Mouse (Mus musculus) megakaryocyte progenitor cell, adult 5-6 weeks (primary cell): ENCODE measurements around the gene Fam160a1. TPM values are rescaled to one million over a fixed set of nuclear protein-coding genes. Genes with fewer than 3 reads are reported as not detected.

Experiments
- ATAC-seq: replicated peaks from 2 replicates; pipeline ENCODE4 v1.8.0; 2016; ENCODE audit warnings: mild to moderate bottlenecking, moderate TSS enrichment, inconsistent platforms; ENCODE audit not compliant: poor library complexity
- total RNA-seq, 2 experiments: library from RNA; stranded (forward) in 1 of 2; stranded (reverse) in 1 of 2; fragments of 157-497, 149-512 nt in 1 of 2; fragments of 200-1000 nt in 1 of 2; gene quantifications; 2 replicates each; pipeline versions ENCODE4 v1.2.3 to v1.2.4; 2015 to 2017

Gene Fam160a1
- total RNA-seq (2015) (not detected in 2 replicates), total RNA-seq (2017) (not detected in 2 replicates)

GRCm38 (mm10) chr3:85817191-85817590 is at the start of gene Fam160a1:
TSS of gene Fam160a1 (minus strand) at chr3:85817291.
- no peak for ATAC-seq

- no peak for ATAC-seq
Measured at GRCm38 (mm10) chr3:85863996-85864395, 46.9 kb upstream of the Fam160a1 start.

GRCm38 (mm10) chr3:85862886-85863285 is 45.8 kb upstream of the Fam160a1 start:
- no peak for ATAC-seq

GRCm38 (mm10) chr3:85860996-85861395 is 43.9 kb upstream of the Fam160a1 start:
- ATAC-seq = peak; percentile 57

GRCm38 (mm10) chr3:85859311-85859710 is 42.2 kb upstream of the Fam160a1 start:
- ATAC-seq = no peak

GRCm38 (mm10) chr3:85858140-85859135 is 41.3 kb upstream of the Fam160a1 start:
- ATAC-seq = peak; percentile 56

GRCm38 (mm10) chr3:85857083-85857482 is 40.0 kb upstream of the Fam160a1 start:
- peak; percentile 29 for ATAC-seq

- ATAC-seq = peak; percentile 64
Measured at GRCm38 (mm10) chr3:85855947-85856346, 38.9 kb upstream of the Fam160a1 start.

GRCm38 (mm10) chr3:85855043-85855442 is 38.0 kb upstream of the Fam160a1 start:
- no peak for ATAC-seq

- no peak for ATAC-seq
Measured at GRCm38 (mm10) chr3:85854143-85854542, 37.1 kb upstream of the Fam160a1 start.

- no peak for ATAC-seq
Measured at GRCm38 (mm10) chr3:85853715-85854114, 36.6 kb upstream of the Fam160a1 start.

- ATAC-seq = peak; percentile 95
Measured at GRCm38 (mm10) chr3:85850079-85850478, 33.0 kb upstream of the Fam160a1 start.

- ATAC-seq = no peak
Measured at GRCm38 (mm10) chr3:85846316-85846715, 29.2 kb upstream of the Fam160a1 start.

GRCm38 (mm10) chr3:85845341-85845740 is 28.2 kb upstream of the Fam160a1 start:
- no peak for ATAC-seq

- no peak for ATAC-seq
Measured at GRCm38 (mm10) chr3:85842881-85843218, 25.8 kb upstream of the Fam160a1 start.

GRCm38 (mm10) chr3:85842177-85842880 is 25.2 kb upstream of the Fam160a1 start:
- ATAC-seq = no peak

- ATAC-seq = no peak
Measured at GRCm38 (mm10) chr3:85841454-85842176, 24.5 kb upstream of the Fam160a1 start.

GRCm38 (mm10) chr3:85833627-85834026 is 16.5 kb upstream of the Fam160a1 start:
- ATAC-seq = no peak

- no peak for ATAC-seq
Measured at GRCm38 (mm10) chr3:85832490-85833155, 15.5 kb upstream of the Fam160a1 start.

GRCm38 (mm10) chr3:85831785-85832184 is 14.7 kb upstream of the Fam160a1 start:
- ATAC-seq = no peak

- ATAC-seq = no peak
Measured at GRCm38 (mm10) chr3:85829047-85829446, 12.0 kb upstream of the Fam160a1 start.
